Mouse (Mus musculus) c-Kit-negative CD71-positive TER-119-positive erythroid progenitor cells, embryonic 14.5 days (primary cell): ENCODE data around the gene Ncoa7.

ENCODE experiments used
- DNase-seq: peaks from one replicate; pipeline ENCODE4 v3.0.0-alpha.2; 2013; ENCODE audit warnings: low read depth, low spot score

Ncoa7 gene

DNA sequence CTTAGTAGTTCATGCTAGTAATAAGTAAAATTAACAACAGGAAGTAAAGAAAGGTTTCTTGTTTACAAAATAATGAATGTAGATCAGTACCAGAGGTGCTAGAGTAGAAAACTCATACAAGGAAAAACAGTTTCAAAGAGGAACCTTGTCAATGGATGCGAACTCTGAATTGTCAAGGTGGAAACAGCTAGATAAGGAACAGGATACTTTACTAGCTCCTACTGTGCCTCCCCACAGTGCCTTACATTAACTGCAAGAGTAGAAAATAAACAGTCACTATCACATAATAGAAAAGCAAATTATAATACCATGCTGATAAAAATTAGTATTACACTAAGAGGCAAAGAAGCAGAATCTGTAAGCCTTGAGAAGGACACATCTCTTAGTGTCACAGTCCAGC, 217.4 kb downstream of the Ncoa7 start:
- DNase-seq, result no peak
